14 mouse cellular contexts compared by ENCODE assay signal in the genomic region with DNA sequence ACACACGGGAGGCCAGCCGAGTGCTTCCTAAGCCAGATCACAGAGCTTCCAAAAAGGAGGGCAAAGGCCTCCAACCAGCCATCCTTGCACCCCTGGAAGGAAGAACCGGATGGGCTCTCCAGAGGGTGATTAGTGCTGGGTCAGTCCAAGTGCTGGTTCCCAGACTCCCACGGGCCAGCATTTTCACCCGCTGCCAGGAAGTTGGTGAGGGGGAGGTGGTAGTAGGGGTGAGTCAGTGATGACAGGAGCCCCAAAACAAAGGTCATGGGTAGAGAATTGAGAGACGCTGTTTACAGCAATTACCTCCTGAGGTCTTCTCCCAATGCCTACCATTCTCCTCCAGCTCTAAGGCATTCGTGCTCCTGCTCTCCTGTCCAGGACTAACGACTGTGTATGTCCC. TPM values are rescaled to one million over a fixed set of nuclear protein-coding genes. Genes with fewer than 3 reads are reported as not detected.
DNase-seq lines count a peak whose midpoint lies in the region; ATAC-seq and TF ChIP-seq lines count a peak whose summit lies in the region.
"Had no signal": no experiment of that assay in that cellular context is flagged by ENCODE, and none has a peak within 500 bp of the region (broad histone marks: within the 10 kb centered on the region; RNA-seq: fewer than 3 reads in every experiment).

No protein-coding gene starts in this region.

- H3K9ac ChIP-seq in heart, adult 2 months (ENCODE audit: low read depth, low read length), result no peak overlapping the region
- no peak overlapping the region for H3K9ac ChIP-seq in heart, postnatal 0 days (replicated peaks; ENCODE audit: low read depth, low read length)
- H3K9ac ChIP-seq in stomach, embryonic 16.5 days (ENCODE audit: low read length), result no peak overlapping the region
- H3K9ac ChIP-seq: forebrain, postnatal 0 days had no signal

- H3K36me3 ChIP-seq in heart, adult 2 months (ENCODE audit: control insufficient read depth, insufficient read depth, low read length), result no peaks in the 10 kb centered on the region
- no peaks in the 10 kb centered on the region for H3K36me3 ChIP-seq in heart, postnatal 0 days (replicated peaks; ENCODE audit: control insufficient read depth, insufficient read depth, low read length)
- no peaks in the 10 kb centered on the region for H3K36me3 ChIP-seq in stomach, embryonic 16.5 days (ENCODE audit: control insufficient read depth, insufficient read depth, low read length)

- no peaks in the 10 kb centered on the region for H3K79me2 ChIP-seq in heart, adult 2 months (replicated peaks; ENCODE audit: control insufficient read depth, insufficient read depth, low read length)

- WGBS in heart, adult 2 months, result 46% methylated on average over 8 of the region's 8 CpGs
- WGBS in heart, postnatal 0 days, result 41% methylated on average over 8 of the region's 8 CpGs
- 70% methylated on average over 8 of the region's 8 CpGs for WGBS in stomach, embryonic 16.5 days

- TF ChIP-seq EP300 in heart, adult 2 months (IDR thresholded peaks at IDR 0.05; ENCODE audit: insufficient read depth, low read depth, low read length), result no peak
- TF ChIP-seq EP300 in heart, postnatal 0 days (IDR thresholded peaks at IDR 0.05; ENCODE audit: low read depth), result no peak

- H3K4me1 ChIP-seq in heart, adult 2 months (ENCODE audit: control insufficient read depth, insufficient read depth, low read length), result peaks cover 10% of the 10 kb centered on the region
- H3K4me1 ChIP-seq in heart, postnatal 0 days (ENCODE audit: control insufficient read depth, insufficient read depth), result peaks cover 5% of the 10 kb centered on the region; the same call in 1 of the 2 replicates
- peaks cover 22% of the 10 kb centered on the region for H3K4me1 ChIP-seq in stomach, embryonic 16.5 days (ENCODE audit: control insufficient read depth, insufficient read depth, low read length)

- no peak for ATAC-seq in heart, postnatal 0 days (ENCODE audit: insufficient read depth, low read depth)
- ATAC-seq in stomach, embryonic 16.5 days (ENCODE audit: insufficient read depth, low FRiP score), result no peak
- ATAC-seq: forebrain, postnatal 0 days had no signal

- H3K4me3 ChIP-seq in heart, adult 2 months, result no peak overlapping the region
- H3K4me3 ChIP-seq in heart, postnatal 0 days (ENCODE audit: low read depth, low read length), result no peak overlapping the region
- no peak overlapping the region for H3K4me3 ChIP-seq in stomach, embryonic 16.5 days (replicated peaks; ENCODE audit: low read length)

- no peaks in the 10 kb centered on the region for H3K9me3 ChIP-seq in heart, postnatal 0 days (replicated peaks; ENCODE audit: control insufficient read depth, low read length)
- no peaks in the 10 kb centered on the region for H3K9me3 ChIP-seq in stomach, embryonic 16.5 days (replicated peaks; ENCODE audit: control insufficient read depth, low read length)
- H3K9me3 ChIP-seq: G1E had no signal

- peak in 1 of 2 experiments; percentile 41 for DNase-seq in heart, adult 2 months
- DNase-seq in heart, adult 8-10 months (ENCODE audit: low spot score), result no peak
- DNase-seq in right cerebral cortex, adult 18-20 months, result peak; percentile 18
- DNase-seq in right cerebral cortex, postnatal 10 days (ENCODE audit: low spot score in 2 of 2), result no peak
- no peak for DNase-seq in heart, postnatal 0 days (ENCODE audit: low spot score)
- DNase-seq in frontal cortex, postnatal 14 days (ENCODE audit: low spot score in 2 of 2), result no peak
- no peak for DNase-seq in cerebellum, postnatal 10 days
- DNase-seq: cerebellum, adult 18-20 months; forebrain, postnatal 0 days; lung, embryonic 14.5 days; thymus, adult 18-20 months had no signal

- no peak for TF ChIP-seq CTCF in heart, adult 2 months (IDR thresholded peaks at IDR 0.05)
- TF ChIP-seq CTCF in heart, postnatal 0 days (IDR thresholded peaks at IDR 0.05; ENCODE audit: low read depth), result no peak

- peak overlapping the region; percentile 59 for H3K27ac ChIP-seq in heart, adult 2 months
- H3K27ac ChIP-seq in heart, postnatal 0 days (ENCODE audit: low read depth), result peak overlapping the region; percentile 10
- H3K27ac ChIP-seq in stomach, embryonic 16.5 days (ENCODE audit: low read length), result peak overlapping the region; percentile 72; the same call in 1 of the 2 replicates

- no peak overlapping the region for H3K4me2 ChIP-seq in heart, postnatal 0 days (ENCODE audit: low read depth, low read length)
- no peak overlapping the region for H3K4me2 ChIP-seq in stomach, embryonic 16.5 days (ENCODE audit: low read depth, low read length)

- no peaks in the 10 kb centered on the region for H3K27me3 ChIP-seq in heart, adult 2 months (ENCODE audit: control insufficient read depth, insufficient read depth, low read length)
- no peaks in the 10 kb centered on the region for H3K27me3 ChIP-seq in heart, postnatal 0 days (ENCODE audit: control insufficient read depth, insufficient read depth, low read length)
- H3K27me3 ChIP-seq in stomach, embryonic 16.5 days (ENCODE audit: control insufficient read depth, insufficient read depth, low read length), result no peaks in the 10 kb centered on the region

- intact Hi-C loops in heart, adult 2 months (cut with DNase I), result no loop called here

- no peak for TF ChIP-seq POLR2A in heart, adult 2 months (IDR thresholded peaks at IDR 0.05; ENCODE audit: insufficient read depth, low read depth, low read length)

RNA-seq across cellular contexts. Expression of a gene that starts 1.3 kb away (rescaled TPM):
- total RNA-seq in heart, adult 2 months (2021), result 10 to 100 TPM in 1 of 2 experiments, 1 to 10 TPM in 1; 9.2 to 12.0 TPM
- polyA plus RNA-seq in heart, adult 2 months (2012; rRNA removed), result 36.9 and 48.1 TPM in 2 replicates
- 10 to 100 TPM; 11.9 to 17.5 (median 14.3) TPM for total RNA-seq in heart, adult 8-10 months (2022)
- 18.6 and 30.8 TPM in 2 replicates for total RNA-seq in heart, postnatal 0 days (2014; rRNA removed; ENCODE audit: low replicate concordance)
- 23.0 and 27.9 TPM in 2 replicates for polyA plus RNA-seq in heart, postnatal 0 days (2015; fragmentation: Nextera tagmentation; extraction: Ambion mirVana)
- 36.3 and 38.0 TPM in 2 replicates for polyA plus RNA-seq in stomach, embryonic 16.5 days (2015; fragmentation: Nextera tagmentation; extraction: Ambion mirVana)

RNA-seq across cellular contexts. Expression of a gene that starts 16.3 kb away (rescaled TPM):
- total RNA-seq in heart, adult 2 months (2021), result not detected
- polyA plus RNA-seq in heart, adult 2 months (2012; rRNA removed), result 15.3 TPM in 1 of 2 replicates, not detected in the other
- under 1 TPM in 1 of 4 experiments, not detected in 3; 0.87 TPM for total RNA-seq in heart, adult 8-10 months (2022)
- total RNA-seq in heart, postnatal 0 days (2014; rRNA removed; ENCODE audit: low replicate concordance), result not detected in 2 replicates
- not detected in 2 replicates for polyA plus RNA-seq in heart, postnatal 0 days (2015; fragmentation: Nextera tagmentation; extraction: Ambion mirVana)
- polyA plus RNA-seq in stomach, embryonic 16.5 days (2015; fragmentation: Nextera tagmentation; extraction: Ambion mirVana), result not detected in 2 replicates
- total RNA-seq: forebrain, postnatal 0 days; G1E had no signal
- polyA plus RNA-seq: forebrain, postnatal 0 days; lung, embryonic 14.5 days; neural tube, embryonic 14.5 days had no signal

RNA-seq across cellular contexts. Expression of a gene that starts 16.4 kb away (rescaled TPM):
- total RNA-seq in heart, adult 2 months (2021), result 1 to 10 TPM in 1 of 2 experiments, under 1 TPM in 1; 0.55 to 1.0 TPM
- polyA plus RNA-seq in heart, adult 2 months (2012; rRNA removed), result 2.8 and 5.4 TPM in 2 replicates
- total RNA-seq in heart, adult 8-10 months (2022), result 1 to 10 TPM in 2 of 4 experiments, under 1 TPM in 2; 0.57 to 1.6 (median 1.0) TPM
- 3.4 and 14.7 TPM in 2 replicates for total RNA-seq in heart, postnatal 0 days (2014; rRNA removed; ENCODE audit: low replicate concordance)
- 0.67 and 0.91 TPM in 2 replicates for polyA plus RNA-seq in heart, postnatal 0 days (2015; fragmentation: Nextera tagmentation; extraction: Ambion mirVana)
- polyA plus RNA-seq in stomach, embryonic 16.5 days (2015; fragmentation: Nextera tagmentation; extraction: Ambion mirVana), result 5.3 and 6.3 TPM in 2 replicates
- polyA plus RNA-seq: G1E had no signal

RNA-seq across cellular contexts. Expression of a gene that starts 29.0 kb away (rescaled TPM):
- 1 to 10 TPM; 4.1 to 4.4 TPM for total RNA-seq in heart, adult 2 months (2021)
- polyA plus RNA-seq in heart, adult 2 months (2012; rRNA removed), result 13.5 and 13.9 TPM in 2 replicates
- total RNA-seq in heart, adult 8-10 months (2022), result 1 to 10 TPM; 5.3 to 6.2 (median 5.6) TPM
- 9.5 and 12.3 TPM in 2 replicates for total RNA-seq in heart, postnatal 0 days (2014; rRNA removed; ENCODE audit: low replicate concordance)
- polyA plus RNA-seq in heart, postnatal 0 days (2015; fragmentation: Nextera tagmentation; extraction: Ambion mirVana), result 9.5 and 9.7 TPM in 2 replicates
- 26.2 and 26.7 TPM in 2 replicates for polyA plus RNA-seq in stomach, embryonic 16.5 days (2015; fragmentation: Nextera tagmentation; extraction: Ambion mirVana)

RNA-seq across cellular contexts. Expression of a gene that starts 38.5 kb away (rescaled TPM):
- 100 to 1,000 TPM; 272 to 313 TPM for total RNA-seq in heart, adult 2 months (2021)
- polyA plus RNA-seq in heart, adult 2 months (2012; rRNA removed), result 406 and 497 TPM in 2 replicates
- 100 to 1,000 TPM; 261 to 310 (median 281) TPM for total RNA-seq in heart, adult 8-10 months (2022)
- total RNA-seq in heart, postnatal 0 days (2014; rRNA removed; ENCODE audit: low replicate concordance), result 808 and 961 TPM in 2 replicates
- polyA plus RNA-seq in heart, postnatal 0 days (2015; fragmentation: Nextera tagmentation; extraction: Ambion mirVana), result 738 and 763 TPM in 2 replicates
- polyA plus RNA-seq in stomach, embryonic 16.5 days (2015; fragmentation: Nextera tagmentation; extraction: Ambion mirVana), result 727 and 779 TPM in 2 replicates

Comparison
In these comparisons a context has a peak if more than half of its experiments do, and no peak if none do; other contexts are left out.
1. H3K27ac ChIP-seq: peak in every context shown above with its lines; median percentile 72 in stomach, embryonic 16.5 days; 59 in heart, adult 2 months; 10 in heart, postnatal 0 days.